Mouse (Mus musculus): ENCODE measurements around the gene Dcun1d2.

The Dcun1d2 gene

GRCm38 (mm10) chr8:13254019-13254418, 33.9 kb downstream of the Dcun1d2 start, which contains the start of gene Adprhl1:
Adprhl1 (minus strand) TSS chr8:13254162.
- peak; percentile 48 for DNase-seq (ENCODE audit: low read depth, low spot score)

GRCm38 (mm10) chr8:13253413-13253812, 34.5 kb downstream of the Dcun1d2 start:
- DNase-seq (ENCODE audit: low read depth, low spot score): no peak

- DNase-seq (ENCODE audit: low read depth, low spot score): no peak
Measured at GRCm38 (mm10) chr8:13252837-13253236, 35.1 kb downstream of the Dcun1d2 start.

DNA sequence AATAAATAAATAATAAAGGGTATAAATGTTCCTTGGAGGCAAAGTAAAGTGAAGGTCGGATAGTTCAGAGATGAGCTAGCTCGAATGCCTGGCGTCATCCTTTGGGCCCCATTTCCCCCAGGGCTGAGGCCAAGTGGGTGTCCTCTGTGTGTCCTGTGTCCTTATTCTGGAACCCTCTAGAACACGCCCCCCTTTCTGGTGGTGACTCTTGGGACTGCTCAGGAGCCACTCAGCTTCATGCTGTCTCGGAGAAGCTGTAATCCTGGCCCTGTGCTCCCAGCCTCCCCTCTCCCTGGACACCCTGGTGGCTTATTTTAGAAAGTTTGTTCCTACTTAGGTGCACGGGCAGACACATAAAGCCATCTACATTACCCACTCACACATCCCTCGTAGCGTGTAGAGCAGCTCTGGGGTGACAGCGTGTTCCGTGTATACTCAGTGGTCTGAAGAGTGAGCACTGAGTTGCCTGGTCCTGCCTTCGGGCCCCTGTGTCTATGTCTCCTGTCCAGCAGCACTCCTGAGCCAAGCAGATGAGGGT, 43.5 kb downstream of the Dcun1d2 start:
- no peak for DNase-seq (ENCODE audit: low read depth, low spot score)

DNA sequence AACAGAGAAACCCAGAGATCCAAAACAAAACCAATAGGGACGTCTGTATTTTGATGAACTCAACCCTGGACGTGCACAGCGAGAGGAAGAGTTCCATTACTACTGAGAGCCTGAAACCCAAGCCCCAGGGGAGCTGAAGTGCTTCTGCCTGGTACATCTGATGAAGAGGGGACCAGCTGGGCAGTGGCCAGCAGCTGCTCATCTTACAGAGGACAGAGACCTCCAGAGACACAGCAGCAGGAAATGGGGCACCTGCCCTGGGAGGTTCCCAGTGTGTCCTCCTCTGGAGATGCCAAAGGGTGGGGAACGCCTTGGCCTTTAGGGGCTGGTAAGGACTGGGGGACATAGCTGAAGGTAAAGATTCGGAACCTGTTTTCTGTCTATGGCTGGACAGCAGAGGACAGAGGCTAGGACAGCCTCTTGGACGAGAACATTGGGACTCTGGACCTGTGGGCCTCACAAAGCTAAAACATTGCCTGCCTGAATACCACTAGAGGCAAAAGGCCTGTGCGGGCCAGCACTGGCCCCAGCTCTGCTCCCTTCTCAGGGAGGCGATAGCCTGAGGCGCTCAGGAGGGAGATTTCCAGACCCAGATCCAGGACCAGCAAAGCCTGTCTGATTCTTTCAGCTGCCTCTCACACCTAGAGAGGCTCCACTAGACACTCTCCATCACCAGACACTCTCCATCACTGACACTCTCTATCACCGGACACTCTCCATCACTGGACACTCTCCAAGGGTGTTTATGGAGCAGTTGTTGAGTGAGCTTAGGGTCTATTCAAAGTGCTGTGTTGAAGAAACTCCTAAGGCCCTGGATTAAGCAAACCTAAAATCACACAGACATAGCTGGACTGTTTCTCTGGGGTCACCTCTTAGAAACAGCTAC, 44.7 kb downstream of the Dcun1d2 start:
- DNase-seq (ENCODE audit: low read depth, low spot score): no peak

DNA sequence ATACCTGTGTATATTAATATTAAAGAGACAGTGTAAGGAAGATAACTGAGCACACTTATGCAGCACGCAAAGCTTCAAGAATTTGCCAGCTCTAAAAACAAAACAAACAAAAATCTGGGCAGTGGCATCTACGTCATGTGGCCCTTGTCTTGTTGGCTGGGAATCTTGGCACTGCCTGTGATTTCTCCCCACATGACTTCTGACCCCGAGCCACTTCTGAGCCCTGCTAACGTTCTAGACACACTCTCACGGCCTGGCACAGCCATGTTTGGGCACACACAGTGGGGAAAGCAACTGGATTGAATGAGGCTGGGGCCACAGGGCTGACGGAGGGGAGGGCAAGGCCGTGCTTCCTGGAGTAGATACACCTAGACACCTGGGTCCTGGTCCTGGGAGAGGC, 47.2 kb downstream of the Dcun1d2 start:
- no peak for DNase-seq (ENCODE audit: low read depth, low spot score)

DNA sequence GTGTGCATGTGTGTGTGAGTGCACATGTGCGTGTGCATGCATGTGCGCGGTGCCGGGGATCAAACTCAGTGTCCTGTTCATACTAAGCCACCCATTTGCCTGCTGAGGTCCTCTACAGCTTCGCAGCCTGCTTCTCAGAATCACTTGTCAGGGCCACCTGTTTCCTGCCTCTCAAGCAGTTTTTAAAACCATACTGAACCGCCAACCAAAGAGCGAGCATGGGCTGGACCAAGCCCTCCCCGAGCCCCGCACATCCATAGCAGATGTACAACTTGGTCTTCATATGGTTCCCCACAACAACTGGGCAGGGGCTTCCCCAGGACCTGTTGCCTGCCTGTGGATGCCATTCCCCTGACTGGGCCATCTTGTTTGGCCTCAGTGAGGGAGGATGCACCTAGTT, 47.9 kb downstream of the Dcun1d2 start:
- DNase-seq (ENCODE audit: low read depth, low spot score): no peak

DNA sequence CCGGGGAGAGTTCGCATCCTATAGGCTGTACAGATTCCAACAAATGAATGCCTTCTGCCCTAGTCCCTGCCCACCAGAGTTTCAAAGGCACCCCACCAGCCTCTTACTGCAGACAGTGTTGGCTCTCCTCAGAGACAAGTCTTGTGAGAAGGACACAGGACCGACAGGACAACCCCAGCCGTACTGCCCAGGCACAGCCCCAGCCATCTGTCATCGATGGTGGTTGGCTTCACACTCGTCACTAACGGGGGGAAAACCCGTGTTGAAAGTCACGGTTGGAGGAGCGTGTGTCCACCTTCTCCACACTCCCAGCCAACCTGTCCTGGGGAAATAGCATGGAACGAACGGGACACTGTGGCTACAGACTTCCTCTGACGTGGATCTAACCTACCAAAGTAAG, 53.1 kb downstream of the Dcun1d2 start:
- no peak for DNase-seq (ENCODE audit: low read depth, low spot score)

DNA sequence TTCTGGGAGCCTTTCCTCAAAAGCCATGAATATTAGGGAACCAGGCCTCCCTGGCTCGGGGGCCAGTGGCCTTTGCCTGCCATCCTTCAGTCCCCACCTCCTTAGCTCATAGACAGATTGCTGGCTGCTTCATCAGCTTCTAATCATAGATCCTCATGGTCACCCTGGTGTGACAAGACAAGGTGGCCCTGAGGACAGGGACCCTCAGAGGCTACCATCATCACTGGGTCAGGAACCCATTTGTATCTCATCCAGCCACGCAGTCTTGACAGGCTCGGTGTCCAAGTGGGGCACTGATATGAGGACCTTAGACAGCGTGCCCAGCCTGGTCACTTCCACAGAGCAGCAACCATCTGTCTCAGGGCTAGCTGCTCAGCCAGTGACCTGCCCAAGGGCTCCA, 57.5 kb downstream of the Dcun1d2 start:
- no peak for DNase-seq (ENCODE audit: low read depth, low spot score)

DNA sequence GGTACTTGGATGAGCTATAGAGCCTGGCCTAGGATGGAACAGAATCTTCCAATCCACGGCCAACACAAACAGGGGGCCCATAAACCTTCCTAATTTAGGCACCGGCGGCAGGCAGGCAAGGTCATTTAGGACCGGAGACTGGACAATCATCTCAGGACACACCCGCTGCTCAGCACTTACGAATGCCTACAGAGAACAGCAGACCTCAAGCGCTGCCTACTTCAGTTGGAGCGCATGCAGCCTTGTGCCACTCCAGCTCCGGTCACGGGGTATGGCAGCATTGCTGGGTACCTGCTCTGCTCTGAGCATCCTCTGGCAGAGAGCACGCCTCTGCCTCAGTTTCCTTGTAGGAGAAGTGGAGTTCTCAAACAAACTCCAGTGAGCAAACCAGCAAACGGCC, 58.1 kb downstream of the Dcun1d2 start:
- DNase-seq (ENCODE audit: low read depth, low spot score): no peak

DNA sequence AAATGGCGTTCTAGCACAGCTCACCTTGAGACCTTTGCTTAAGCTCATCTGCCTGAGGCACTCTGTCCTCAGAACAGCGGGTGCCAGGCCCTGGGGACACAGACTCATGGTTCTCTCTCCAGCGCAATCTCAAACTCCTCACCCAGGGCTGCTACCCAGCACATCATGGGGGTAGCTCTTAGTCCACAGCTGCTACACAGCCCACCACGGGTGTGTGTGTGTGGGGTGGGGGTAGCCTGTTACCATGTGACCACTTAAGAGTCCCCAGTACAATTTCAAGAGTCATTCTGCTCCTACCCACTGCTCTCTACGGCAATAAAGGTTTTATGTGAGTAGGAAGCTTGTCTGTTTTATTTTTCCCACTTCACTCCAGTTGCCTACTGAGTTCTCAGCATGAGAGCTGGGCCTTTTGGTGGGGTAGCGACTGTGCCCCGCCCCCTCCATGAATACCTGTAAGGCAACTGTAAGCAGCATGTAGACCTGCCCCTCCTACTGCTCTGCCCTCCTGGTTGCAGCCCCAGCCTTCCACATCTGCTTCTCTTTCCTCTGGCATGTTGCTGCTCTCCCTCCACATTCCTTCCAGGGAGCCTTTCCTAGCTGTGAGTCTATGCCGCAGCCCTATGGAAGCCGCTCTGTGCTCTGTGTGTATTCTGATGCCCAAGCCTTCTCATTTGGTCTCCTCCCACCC, 58.9 kb downstream of the Dcun1d2 start:
- DNase-seq (ENCODE audit: low read depth, low spot score): no peak

DNA sequence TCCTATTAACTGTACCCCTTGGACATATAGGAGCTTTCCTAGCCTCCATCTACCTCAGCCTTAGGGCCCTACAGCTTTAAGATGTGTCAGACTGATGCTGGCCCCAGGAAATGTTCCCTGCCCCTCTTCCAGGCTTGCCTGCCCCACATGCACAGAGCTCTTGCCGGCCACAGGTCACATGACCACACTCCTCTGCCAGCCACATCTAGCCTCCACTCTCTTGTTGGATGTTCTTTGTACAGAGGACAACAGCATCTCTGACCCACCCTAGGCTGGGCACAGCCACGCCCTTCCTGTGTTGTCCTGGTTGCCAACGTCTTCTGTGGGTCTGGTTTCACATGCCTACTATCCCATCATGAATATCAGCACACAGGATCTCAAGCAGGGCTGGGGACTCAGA, 60.7 kb downstream of the Dcun1d2 start:
- DNase-seq (ENCODE audit: low read depth, low spot score): no peak

DNA sequence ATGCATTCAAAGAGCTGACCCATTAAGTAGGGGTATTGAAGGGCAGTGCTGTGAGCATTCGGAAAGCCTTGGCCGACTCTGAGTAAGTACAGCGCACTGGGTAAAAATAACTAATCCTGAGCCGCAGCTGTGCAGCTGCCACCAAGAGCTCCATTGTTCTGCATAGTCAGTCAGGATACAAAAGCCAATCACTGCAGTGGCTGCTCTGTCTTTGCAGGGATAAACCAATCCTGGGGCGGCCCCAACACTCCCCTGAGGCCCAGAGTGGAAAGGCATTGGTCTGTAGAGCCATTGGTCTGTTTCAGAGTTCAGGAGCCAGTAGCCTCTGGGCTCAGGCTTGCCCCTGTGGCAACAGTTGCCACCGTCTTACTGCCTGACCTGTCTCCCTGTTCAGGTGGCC, 61.6 kb downstream of the Dcun1d2 start:
- no peak for DNase-seq (ENCODE audit: low read depth, low spot score)

- DNase-seq (ENCODE audit: low read depth, low spot score): no peak
Measured at GRCm38 (mm10) chr8:13224426-13224825, 63.5 kb downstream of the Dcun1d2 start.

DNA sequence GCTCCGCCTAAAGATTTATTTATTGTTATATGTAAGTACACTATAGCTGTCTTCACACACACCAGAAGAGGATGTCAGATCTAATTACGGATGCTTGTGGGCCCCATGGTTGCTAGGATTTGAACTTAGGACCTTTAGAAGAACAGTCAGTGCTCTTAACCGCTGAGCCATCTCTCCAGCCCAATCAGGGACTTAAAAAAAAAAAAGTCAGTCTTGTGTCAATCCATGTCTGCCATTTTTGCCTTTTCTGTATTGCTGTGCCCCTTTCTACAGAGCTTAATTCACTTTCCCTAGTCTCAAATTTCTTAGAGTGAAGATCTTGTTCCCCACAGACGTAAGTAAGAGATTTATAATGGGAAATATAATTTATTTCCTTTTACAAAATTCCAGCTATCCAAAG, 69.5 kb downstream of the Dcun1d2 start:
- DNase-seq (ENCODE audit: low read depth, low spot score): no peak

- DNase-seq (ENCODE audit: low read depth, low spot score): no peak
Measured at GRCm38 (mm10) chr8:13217986-13218385, 69.9 kb downstream of the Dcun1d2 start.

- DNase-seq (ENCODE audit: low read depth, low spot score): no peak
Measured at GRCm38 (mm10) chr8:13217093-13217492, 70.8 kb downstream of the Dcun1d2 start.

GRCm38 (mm10) chr8:13216386-13216785, 71.5 kb downstream of the Dcun1d2 start:
- no peak for DNase-seq (ENCODE audit: low read depth, low spot score)

DNA sequence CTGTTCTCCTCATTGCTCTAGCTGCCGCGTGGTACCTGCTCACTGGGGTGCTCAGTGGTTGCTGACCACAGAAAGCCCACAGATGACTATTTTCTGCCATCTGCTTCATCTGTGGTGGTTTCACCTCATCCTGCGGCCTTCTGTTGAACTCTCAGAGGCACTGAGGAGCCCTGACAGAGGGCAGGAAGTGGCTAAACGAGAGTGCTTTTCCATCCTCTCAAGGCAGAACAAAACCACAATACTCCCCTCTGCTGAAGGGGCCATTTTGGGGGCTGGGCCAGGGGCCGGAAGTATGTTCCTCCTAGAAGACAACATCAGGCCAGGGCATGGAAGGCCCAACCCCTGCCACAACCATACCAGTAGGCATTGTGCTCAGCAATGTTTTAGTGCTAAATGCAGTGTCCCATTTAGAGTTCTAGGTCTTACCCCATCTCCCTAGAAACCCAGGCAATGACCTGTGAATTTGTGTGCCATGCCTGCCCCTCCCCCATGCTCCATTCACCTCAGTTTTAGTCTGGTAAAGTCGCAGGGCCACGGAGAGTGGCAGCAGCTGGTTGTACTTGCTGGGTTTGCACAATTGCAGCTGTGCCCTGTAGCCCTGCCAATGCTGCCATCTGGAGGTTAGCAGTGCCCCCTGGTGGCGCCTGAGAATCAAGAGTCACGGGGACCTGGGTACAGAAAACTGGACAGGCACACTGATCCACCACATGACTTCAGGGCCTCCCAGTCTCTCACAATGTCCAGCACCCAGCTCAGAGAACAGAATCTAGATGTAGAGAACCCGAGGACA, 74.3 kb downstream of the Dcun1d2 start:
- peak; percentile 92 for DNase-seq (ENCODE audit: low read depth, low spot score)

GRCm38 (mm10) chr8:13209770-13210169, 78.2 kb downstream of the Dcun1d2 start:
- no peak for DNase-seq (ENCODE audit: low read depth, low spot score)

DNA sequence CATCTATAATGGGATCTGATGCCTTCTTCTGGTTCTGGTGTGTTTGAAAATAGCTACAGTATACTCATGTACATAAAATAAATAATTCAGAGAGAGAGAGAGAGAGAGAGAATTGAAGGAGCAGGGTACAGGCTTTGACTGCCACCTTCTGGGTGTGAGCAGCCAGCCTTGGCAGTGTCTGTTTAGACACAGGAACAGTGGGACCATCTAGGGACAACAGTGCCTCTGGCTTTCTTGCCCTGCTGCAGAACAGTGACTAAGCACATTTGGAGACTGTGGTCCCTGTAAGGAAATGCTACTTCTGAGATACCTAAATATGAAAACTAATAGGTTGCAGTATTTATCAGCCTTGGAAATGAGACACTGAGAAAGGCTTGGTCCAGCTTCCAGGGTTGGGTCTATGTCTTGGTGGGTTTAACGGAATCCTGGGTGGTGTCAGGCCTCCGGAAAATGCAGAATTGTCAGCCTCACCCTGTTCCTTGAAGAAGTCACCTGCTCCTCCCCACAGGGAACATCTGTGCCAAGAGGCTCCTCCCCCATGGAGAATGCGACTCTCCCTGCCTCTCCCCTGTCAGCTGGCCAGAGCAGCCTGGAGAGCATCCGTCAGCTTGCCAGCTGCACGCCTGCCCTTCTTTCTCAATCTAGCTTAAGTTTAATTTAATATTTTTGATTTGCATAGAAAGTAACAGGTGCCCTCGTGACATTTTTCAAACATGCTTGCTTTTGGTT, 79.1 kb downstream of the Dcun1d2 start:
- DNase-seq (ENCODE audit: low read depth, low spot score): no peak

Data from CD4-positive helper T cell, adult 2 months (primary cell).